Comparison of ENCODE assay signal across 8 mouse cellular contexts in genomic region chr11:115290919-115291318, GRCm38 (mm10). TPM values are rescaled to one million over a fixed set of nuclear protein-coding genes. Genes with fewer than 3 reads are reported as not detected.
DNase-seq lines count a peak whose midpoint lies in the region; ATAC-seq and TF ChIP-seq lines count a peak whose summit lies in the region.

No protein-coding gene starts in this region.

- WGBS in heart, embryonic 11.5 days (ENCODE audit: insufficient replicate concordance), result 74% methylated on average over 6 of the region's 6 CpGs
- WGBS in kidney, postnatal 0 days, result 39% methylated on average over 6 of the region's 6 CpGs
- 39% methylated on average over 6 of the region's 6 CpGs for WGBS in stomach, embryonic 14.5 days
- WGBS in forebrain, embryonic 12.5 days, result 93% methylated on average over 6 of the region's 6 CpGs

- no peak overlapping the region for H3K9ac ChIP-seq in heart, embryonic 11.5 days (ENCODE audit: low read depth, low read length)
- H3K9ac ChIP-seq in kidney, postnatal 0 days (ENCODE audit: low read depth, low read length), result no peak overlapping the region
- no peak overlapping the region for H3K9ac ChIP-seq in stomach, embryonic 14.5 days (replicated peaks; ENCODE audit: low read depth, low read length)
- H3K9ac ChIP-seq in forebrain, embryonic 12.5 days, result no peak overlapping the region

- H3K36me3 ChIP-seq in heart, embryonic 11.5 days (ENCODE audit: control insufficient read depth, insufficient read depth, low read length), result no peaks in the 10 kb centered on the region
- H3K36me3 ChIP-seq in kidney, postnatal 0 days (ENCODE audit: insufficient read depth, low read length), result no peaks in the 10 kb centered on the region
- no peaks in the 10 kb centered on the region for H3K36me3 ChIP-seq in stomach, embryonic 14.5 days (ENCODE audit: control insufficient read depth, insufficient read depth, low read length)
- no peaks in the 10 kb centered on the region for H3K36me3 ChIP-seq in forebrain, embryonic 12.5 days (replicated peaks)

- H3K27ac ChIP-seq in heart, embryonic 11.5 days (ENCODE audit: low read depth, low read length), result no peak overlapping the region
- no peak overlapping the region for H3K27ac ChIP-seq in kidney, postnatal 0 days
- H3K27ac ChIP-seq in stomach, embryonic 14.5 days (ENCODE audit: low read length), result peak overlapping the region; percentile 44; the same call in 1 of the 2 replicates
- H3K27ac ChIP-seq in forebrain, embryonic 12.5 days, result no peak overlapping the region

- no peak for TF ChIP-seq CTCF in kidney, postnatal 0 days (IDR thresholded peaks at IDR 0.05; ENCODE audit: low read depth)

- peak; percentile 98 for DNase-seq in heart, adult 11 months
- peak; percentile 54 for DNase-seq in gastrocnemius, postnatal 10 days
- DNase-seq in kidney, postnatal 0 days (ENCODE audit: low spot score), result peak; percentile 77
- no peak for DNase-seq in layer of hippocampus, postnatal 10 days (ENCODE audit: low spot score in 2 of 2)
- DNase-seq in right cerebral cortex, postnatal 14 days, result no peak

- no peaks in the 10 kb centered on the region for H3K9me3 ChIP-seq in heart, embryonic 11.5 days (replicated peaks; ENCODE audit: control insufficient read depth, low read length)
- no peaks in the 10 kb centered on the region for H3K9me3 ChIP-seq in kidney, postnatal 0 days (replicated peaks; ENCODE audit: low read length)
- no peaks in the 10 kb centered on the region for H3K9me3 ChIP-seq in stomach, embryonic 14.5 days (ENCODE audit: control insufficient read depth, low read depth, low read length)
- no peaks in the 10 kb centered on the region for H3K9me3 ChIP-seq in forebrain, embryonic 12.5 days

- no peak overlapping the region for H3K4me2 ChIP-seq in heart, embryonic 11.5 days
- H3K4me2 ChIP-seq in kidney, postnatal 0 days (ENCODE audit: low read length), result no peak overlapping the region
- H3K4me2 ChIP-seq in stomach, embryonic 14.5 days (replicated peaks; ENCODE audit: low read depth, low read length), result no peak overlapping the region
- no peak overlapping the region for H3K4me2 ChIP-seq in forebrain, embryonic 12.5 days

- H3K4me1 ChIP-seq in heart, embryonic 11.5 days (ENCODE audit: control insufficient read depth, insufficient read depth, low read length), result no peaks in the 10 kb centered on the region; the same call in 1 of the 2 replicates
- H3K4me1 ChIP-seq in kidney, postnatal 0 days (replicated peaks; ENCODE audit: insufficient read depth, low read length), result 0 out of 2 replicates have a peak, but pooled peaks cover 5% of the 10 kb centered on the region
- H3K4me1 ChIP-seq in stomach, embryonic 14.5 days (ENCODE audit: control insufficient read depth, insufficient read depth, low read length), result peaks cover 12% of the 10 kb centered on the region
- H3K4me1 ChIP-seq in forebrain, embryonic 12.5 days, result peaks cover 6% of the 10 kb centered on the region; the same call in 1 of the 2 replicates

- no peak overlapping the region for H3K4me3 ChIP-seq in heart, embryonic 11.5 days (ENCODE audit: low read depth, low read length)
- H3K4me3 ChIP-seq in kidney, postnatal 0 days (replicated peaks; ENCODE audit: low read depth, low read length), result no peak overlapping the region
- no peak overlapping the region for H3K4me3 ChIP-seq in stomach, embryonic 14.5 days (ENCODE audit: low read depth, low read length)
- H3K4me3 ChIP-seq in forebrain, embryonic 12.5 days (replicated peaks), result no peak overlapping the region

- peaks cover 4% of the 10 kb centered on the region; the same call in 1 of the 2 replicates for H3K27me3 ChIP-seq in heart, embryonic 11.5 days (ENCODE audit: control insufficient read depth, insufficient read depth, low read length)
- H3K27me3 ChIP-seq in kidney, postnatal 0 days (ENCODE audit: insufficient read depth, low read length), result no peaks in the 10 kb centered on the region
- no peaks in the 10 kb centered on the region for H3K27me3 ChIP-seq in stomach, embryonic 14.5 days (ENCODE audit: control insufficient read depth, insufficient read depth, low read length)
- peaks cover 8% of the 10 kb centered on the region for H3K27me3 ChIP-seq in forebrain, embryonic 12.5 days

- ATAC-seq in heart, embryonic 11.5 days (replicated peaks; ENCODE audit: insufficient number of reproducible peaks, low FRiP score, low TSS enrichment), result no peak
- ATAC-seq in kidney, postnatal 0 days (replicated peaks; ENCODE audit: low FRiP score, low read depth), result no peak
- ATAC-seq in stomach, embryonic 14.5 days (ENCODE audit: insufficient number of reproducible peaks, insufficient read depth, low FRiP score, low read depth), result no peak
- ATAC-seq in forebrain, embryonic 12.5 days (ENCODE audit: low FRiP score), result no peak

RNA-seq across cellular contexts. Expression of gene Fads6, which starts 6.5 kb away (rescaled TPM):
- polyA plus RNA-seq in heart, embryonic 11.5 days (2014; fragmentation: Nextera tagmentation; extraction: Ambion mirVana), result 0.89 and 1.2 TPM in 2 replicates
- 1 to 10 TPM in 1 of 2 experiments, under 1 TPM in 1; 0.86 to 1.1 TPM for total RNA-seq in gastrocnemius, postnatal 10 days (2021)
- 0.92 and 1.1 TPM in 2 replicates for polyA plus RNA-seq in kidney, postnatal 0 days (2015; fragmentation: Nextera tagmentation; extraction: Ambion mirVana)
- polyA plus RNA-seq in stomach, embryonic 14.5 days (2014; fragmentation: Nextera tagmentation; extraction: Ambion mirVana), result 1.3 and 1.5 TPM in 2 replicates
- 1 to 10 TPM; 7.6 to 8.1 TPM for total RNA-seq in layer of hippocampus, postnatal 10 days (2021)
- 0.26 and 0.37 TPM in 2 replicates for polyA plus RNA-seq in forebrain, embryonic 12.5 days (2016; fragmentation: Nextera tagmentation; extraction: Ambion mirVana)

RNA-seq across cellular contexts. Expression of gene Fdxr, which starts 14.1 kb away (rescaled TPM):
- polyA plus RNA-seq in heart, embryonic 11.5 days (2014; fragmentation: Nextera tagmentation; extraction: Ambion mirVana), result 10.0 and 12.0 TPM in 2 replicates
- 1 to 10 TPM; 5.0 to 5.7 TPM for total RNA-seq in gastrocnemius, postnatal 10 days (2021)
- polyA plus RNA-seq in kidney, postnatal 0 days (2015; fragmentation: Nextera tagmentation; extraction: Ambion mirVana), result 10.0 and 12.2 TPM in 2 replicates
- polyA plus RNA-seq in stomach, embryonic 14.5 days (2014; fragmentation: Nextera tagmentation; extraction: Ambion mirVana), result 11.5 and 13.3 TPM in 2 replicates
- total RNA-seq in layer of hippocampus, postnatal 10 days (2021), result 10 to 100 TPM; 22.5 to 23.0 TPM
- 16.9 and 17.4 TPM in 2 replicates for polyA plus RNA-seq in forebrain, embryonic 12.5 days (2016; fragmentation: Nextera tagmentation; extraction: Ambion mirVana)

RNA-seq across cellular contexts. Expression of gene Otop2, which starts 16.0 kb away (rescaled TPM):
- polyA plus RNA-seq in heart, embryonic 11.5 days (2014; fragmentation: Nextera tagmentation; extraction: Ambion mirVana), result not detected in 2 replicates
- total RNA-seq in gastrocnemius, postnatal 10 days (2021), result not detected
- polyA plus RNA-seq in kidney, postnatal 0 days (2015; fragmentation: Nextera tagmentation; extraction: Ambion mirVana), result not detected in 2 replicates
- not detected in 2 replicates for polyA plus RNA-seq in stomach, embryonic 14.5 days (2014; fragmentation: Nextera tagmentation; extraction: Ambion mirVana)
- not detected for total RNA-seq in layer of hippocampus, postnatal 10 days (2021)
- polyA plus RNA-seq in forebrain, embryonic 12.5 days (2016; fragmentation: Nextera tagmentation; extraction: Ambion mirVana), result not detected in 2 replicates

RNA-seq across cellular contexts. Expression of gene Grin2c, which starts 23.9 kb away (rescaled TPM):
- polyA plus RNA-seq in heart, embryonic 11.5 days (2014; fragmentation: Nextera tagmentation; extraction: Ambion mirVana), result 0.13 TPM in 1 of 2 replicates, not detected in the other
- total RNA-seq in gastrocnemius, postnatal 10 days (2021), result under 1 TPM; 0.05 to 0.16 TPM
- not detected in 2 replicates for polyA plus RNA-seq in kidney, postnatal 0 days (2015; fragmentation: Nextera tagmentation; extraction: Ambion mirVana)
- not detected in 2 replicates for polyA plus RNA-seq in stomach, embryonic 14.5 days (2014; fragmentation: Nextera tagmentation; extraction: Ambion mirVana)
- total RNA-seq in layer of hippocampus, postnatal 10 days (2021), result 10 to 100 TPM; 28.6 to 31.9 TPM
- 0.08 TPM in 1 of 2 replicates, not detected in the other for polyA plus RNA-seq in forebrain, embryonic 12.5 days (2016; fragmentation: Nextera tagmentation; extraction: Ambion mirVana)

RNA-seq across cellular contexts. Expression of gene Ush1g, which starts 30.9 kb away (rescaled TPM):
- 0.06 and 0.17 TPM in 2 replicates for polyA plus RNA-seq in heart, embryonic 11.5 days (2014; fragmentation: Nextera tagmentation; extraction: Ambion mirVana)
- under 1 TPM; 0.09 to 0.16 TPM for total RNA-seq in gastrocnemius, postnatal 10 days (2021)
- 0.05 TPM in 1 of 2 replicates, not detected in the other for polyA plus RNA-seq in kidney, postnatal 0 days (2015; fragmentation: Nextera tagmentation; extraction: Ambion mirVana)
- 0.10 TPM in 1 of 2 replicates, not detected in the other for polyA plus RNA-seq in stomach, embryonic 14.5 days (2014; fragmentation: Nextera tagmentation; extraction: Ambion mirVana)
- under 1 TPM; 0.14 to 0.16 TPM for total RNA-seq in layer of hippocampus, postnatal 10 days (2021)
- polyA plus RNA-seq in forebrain, embryonic 12.5 days (2016; fragmentation: Nextera tagmentation; extraction: Ambion mirVana), result not detected in 2 replicates

Comparison
In these comparisons a context has a peak if more than half of its experiments do, and no peak if none do; other contexts are left out.
1. DNase-seq: peak in heart, adult 11 months (single experiment), gastrocnemius, postnatal 10 days (single experiment) and kidney, postnatal 0 days (single experiment); none in layer of hippocampus, postnatal 10 days (0 of 2) and right cerebral cortex, postnatal 14 days (single experiment).